Mouse (Mus musculus): ENCODE measurements at regions not wholly inside any gene's neighbourhood (a gene's known extent, or its start where the extent isn't known, plus 50 kb on each side); places are given as distances from the start of the nearest gene placed in this dataset.
A peak's percentile ranks its signal among the peaks of the same experiment; 100 is the strongest.

DNA sequence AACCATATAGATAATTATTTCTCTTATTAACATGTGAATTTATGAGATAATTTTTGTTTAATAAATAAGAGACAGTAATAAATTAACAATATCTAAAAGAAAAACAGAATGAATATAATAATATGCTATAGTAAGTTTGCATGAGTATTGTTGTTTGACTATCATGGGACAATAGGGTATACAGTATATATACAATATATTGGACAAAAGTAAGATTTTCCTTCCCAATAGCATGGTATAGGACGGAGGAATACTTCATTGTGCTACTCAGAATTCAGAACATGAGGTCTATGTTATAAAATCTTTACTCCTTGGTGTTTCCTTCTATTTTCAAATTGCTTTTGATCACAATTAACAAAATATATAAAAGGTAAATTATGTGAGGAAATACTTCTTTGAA lies 771.0 kb upstream of the Pcdh20 start:
- DNase-seq (ENCODE audit: low spot score in 2 of 2), result no peak

DNA sequence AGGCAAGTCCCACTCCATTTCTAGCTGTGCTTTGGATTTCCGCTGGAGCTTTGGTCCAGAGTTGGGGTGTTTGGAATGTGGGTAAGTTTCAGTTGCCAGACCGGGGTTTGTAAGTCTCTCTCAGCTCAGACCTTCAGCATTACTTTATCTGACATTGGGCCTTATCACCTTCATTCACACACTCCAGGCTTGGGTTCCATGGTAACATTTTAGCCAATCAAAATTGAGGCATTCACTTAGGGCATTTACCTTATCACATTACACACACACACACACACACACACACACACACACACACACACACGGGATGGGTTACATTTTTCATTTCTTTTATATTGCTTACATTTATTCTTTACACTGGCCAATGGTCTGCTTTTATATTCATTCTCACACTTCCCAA lies 765.3 kb upstream of the Pcdh20 start:
- DNase-seq (ENCODE audit: low spot score in 2 of 2), result no peak

DNA sequence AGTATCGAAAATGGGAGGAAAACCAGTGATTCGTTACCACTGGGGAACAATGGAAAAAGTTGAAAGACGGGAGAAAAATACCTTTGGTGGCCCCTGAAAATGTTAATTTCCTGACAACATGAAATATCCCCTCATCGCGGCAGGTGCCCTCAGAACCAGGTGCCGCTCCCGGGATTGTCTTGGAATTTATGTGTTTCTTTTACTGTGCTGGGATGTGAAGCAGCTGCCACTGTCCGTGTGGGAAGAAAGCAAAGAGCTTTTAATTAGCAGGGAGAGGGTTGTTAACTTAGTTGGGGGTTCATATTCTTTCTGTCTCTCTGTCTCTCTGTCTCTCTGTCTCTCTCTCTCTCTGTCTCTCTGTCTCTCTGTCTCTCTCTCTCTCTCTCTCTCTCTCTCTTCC lies 759.3 kb upstream of the Pcdh20 start:
- no peak for DNase-seq (ENCODE audit: low spot score in 2 of 2)

DNA sequence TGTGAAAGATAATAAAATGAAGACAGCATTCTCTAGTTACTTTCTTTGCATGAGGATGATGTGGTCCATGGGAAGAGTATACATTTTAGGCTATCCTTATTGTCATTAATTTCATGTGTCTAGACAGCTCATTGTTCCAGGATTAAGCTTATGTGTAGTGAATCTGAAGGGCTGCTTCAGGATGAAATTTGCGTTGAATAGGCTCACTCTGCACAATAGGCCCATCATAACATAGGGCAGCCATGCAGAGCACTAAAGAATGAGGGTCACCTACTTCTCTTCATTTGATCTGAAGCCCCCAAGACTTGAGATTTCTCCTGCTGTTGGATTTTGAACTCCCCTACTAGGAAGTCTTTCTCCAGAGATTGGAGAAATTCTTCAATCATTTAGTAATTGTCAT lies 746.2 kb upstream of the Pcdh20 start:
- no peak for DNase-seq (ENCODE audit: low spot score in 2 of 2)

DNA sequence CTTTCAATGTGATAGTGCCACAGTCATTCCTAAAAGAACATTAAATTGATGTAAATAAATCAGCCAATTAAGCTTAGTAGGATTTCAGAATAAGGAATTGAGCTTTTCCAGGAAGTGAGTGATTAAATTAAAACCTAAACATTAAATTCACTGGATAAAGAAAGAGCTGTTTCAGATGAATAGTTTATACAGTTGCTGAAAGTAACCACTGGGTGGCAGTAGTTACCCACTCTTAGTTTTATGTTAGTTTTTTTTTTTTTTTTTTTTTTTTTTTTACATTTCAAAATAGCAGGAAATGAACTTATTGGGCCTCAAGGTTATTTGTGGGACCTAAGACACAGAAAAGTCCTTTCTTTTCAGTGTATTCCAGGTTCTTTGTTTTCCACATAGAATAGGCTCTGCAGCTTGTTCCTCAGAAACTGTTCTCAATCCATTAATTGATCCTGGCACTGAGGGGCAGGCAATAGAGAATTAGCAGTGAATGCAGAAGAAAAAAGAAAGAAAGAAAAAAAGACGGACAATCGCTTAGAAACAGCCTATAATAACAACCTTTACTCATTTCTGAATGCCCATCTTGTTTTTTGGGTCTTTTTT lies 710.3 kb upstream of the Pcdh20 start:
- no peak for DNase-seq (ENCODE audit: low spot score in 2 of 2)

DNA sequence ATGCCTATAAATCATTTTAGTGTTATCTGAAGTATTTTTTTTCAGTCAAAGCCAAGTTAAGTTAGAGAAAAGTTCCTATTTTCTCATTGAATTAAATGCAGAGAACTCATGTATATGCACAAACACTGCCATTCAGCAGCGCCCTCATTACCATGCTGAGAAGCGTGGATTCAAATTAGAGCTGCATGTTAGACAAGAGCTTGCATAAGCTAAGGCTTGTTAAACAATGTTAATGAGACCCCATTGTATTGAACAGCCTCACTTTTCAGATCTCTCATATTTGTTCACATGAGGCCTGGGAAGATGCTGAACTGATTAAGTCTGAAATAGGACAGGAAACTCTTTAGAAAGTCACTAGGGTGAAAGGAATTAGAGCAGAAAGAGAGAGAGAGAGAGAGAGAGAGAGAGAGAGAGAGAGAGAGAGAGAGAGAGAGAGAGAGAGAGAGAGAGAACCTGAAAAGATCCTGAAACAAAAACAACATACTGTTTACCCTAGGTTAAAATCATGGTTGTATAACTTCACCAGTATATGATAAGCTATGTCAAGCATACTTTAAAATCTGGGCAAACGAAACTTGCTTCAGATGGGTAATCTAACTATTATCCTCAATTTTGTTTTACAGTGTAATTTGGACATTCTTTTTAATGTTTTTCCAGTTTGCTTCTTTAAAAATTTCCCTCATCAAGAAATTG lies 671.9 kb upstream of the Pcdh20 start:
- DNase-seq (ENCODE audit: low spot score in 2 of 2), result no peak

DNA sequence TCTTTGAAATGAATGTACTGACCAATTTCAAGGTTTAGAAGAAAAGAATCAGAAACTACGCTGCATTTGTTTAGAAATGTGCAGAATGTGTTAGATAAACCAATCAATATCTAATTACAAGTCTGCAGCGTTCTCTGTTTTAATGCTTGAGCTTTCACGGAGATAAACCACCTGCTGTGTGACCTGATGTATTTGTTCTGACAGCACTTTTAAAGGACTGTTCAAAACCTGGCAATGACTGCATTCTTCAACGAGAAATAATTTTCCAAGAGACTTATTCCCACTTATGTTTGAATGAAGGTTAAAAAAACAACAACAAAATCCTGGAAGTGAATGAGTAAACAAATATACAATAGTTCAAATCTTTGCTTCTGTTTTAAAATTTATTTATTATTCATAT lies 628.1 kb upstream of the Pcdh20 start:
- no peak for DNase-seq (ENCODE audit: low spot score in 2 of 2)

DNA sequence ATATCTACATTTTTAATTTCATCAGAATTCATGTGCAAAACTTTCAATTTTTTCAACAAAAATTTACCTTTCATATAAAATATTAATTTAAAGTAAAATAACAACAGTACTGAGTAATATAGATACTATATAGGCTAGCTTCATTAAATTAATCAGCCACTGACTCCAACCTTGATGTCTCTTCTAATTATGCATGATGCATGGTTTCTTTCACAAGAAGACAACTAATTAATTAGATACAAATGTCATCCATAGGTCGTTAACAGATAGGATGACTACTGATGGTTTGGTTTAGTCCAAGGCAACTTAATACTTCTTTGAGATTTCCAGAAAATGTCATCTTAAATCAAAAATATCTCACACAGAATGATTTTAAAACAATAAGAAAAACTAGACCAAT lies 618.5 kb upstream of the Pcdh20 start:
- DNase-seq (ENCODE audit: low spot score in 2 of 2), result no peak

DNA sequence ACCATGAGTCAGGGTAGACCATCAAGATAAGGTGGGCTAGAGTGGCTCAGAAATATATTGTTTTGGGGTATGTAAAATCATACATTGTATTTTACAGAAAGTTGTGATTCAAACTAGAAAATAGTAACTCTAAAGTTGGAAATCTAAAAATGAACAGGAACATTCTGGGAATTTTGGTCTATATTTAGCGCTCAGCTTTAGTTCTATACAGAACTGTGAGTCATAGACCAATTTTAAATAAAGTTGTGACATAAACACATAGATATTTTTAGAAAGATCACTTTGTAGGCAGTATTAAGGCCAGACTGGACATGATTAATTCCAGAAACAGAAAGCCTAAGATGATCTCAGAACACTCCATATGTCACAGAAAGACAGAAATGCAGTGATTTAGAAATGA lies 604.8 kb upstream of the Pcdh20 start:
- no peak for DNase-seq (ENCODE audit: low spot score in 2 of 2)

DNA sequence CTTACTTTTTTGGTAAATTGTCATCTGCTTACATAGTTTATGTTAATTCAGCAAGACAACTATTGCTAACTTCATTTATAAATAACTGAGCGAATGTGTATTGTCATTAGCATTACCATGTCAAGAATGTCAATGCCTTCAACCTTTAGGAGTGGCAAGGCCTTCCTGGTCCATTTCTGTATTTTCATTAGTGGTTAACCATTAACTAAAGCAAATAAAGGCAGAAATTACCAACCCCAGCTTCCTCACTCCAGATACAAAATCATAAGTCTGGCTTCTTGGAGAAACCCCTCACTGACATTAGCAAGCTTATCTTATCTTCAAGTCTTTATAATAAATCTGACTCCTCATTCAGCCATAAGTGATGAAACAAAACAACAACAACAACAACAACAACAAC lies 592.8 kb upstream of the Pcdh20 start:
- no peak for DNase-seq (ENCODE audit: low spot score in 2 of 2)

DNA sequence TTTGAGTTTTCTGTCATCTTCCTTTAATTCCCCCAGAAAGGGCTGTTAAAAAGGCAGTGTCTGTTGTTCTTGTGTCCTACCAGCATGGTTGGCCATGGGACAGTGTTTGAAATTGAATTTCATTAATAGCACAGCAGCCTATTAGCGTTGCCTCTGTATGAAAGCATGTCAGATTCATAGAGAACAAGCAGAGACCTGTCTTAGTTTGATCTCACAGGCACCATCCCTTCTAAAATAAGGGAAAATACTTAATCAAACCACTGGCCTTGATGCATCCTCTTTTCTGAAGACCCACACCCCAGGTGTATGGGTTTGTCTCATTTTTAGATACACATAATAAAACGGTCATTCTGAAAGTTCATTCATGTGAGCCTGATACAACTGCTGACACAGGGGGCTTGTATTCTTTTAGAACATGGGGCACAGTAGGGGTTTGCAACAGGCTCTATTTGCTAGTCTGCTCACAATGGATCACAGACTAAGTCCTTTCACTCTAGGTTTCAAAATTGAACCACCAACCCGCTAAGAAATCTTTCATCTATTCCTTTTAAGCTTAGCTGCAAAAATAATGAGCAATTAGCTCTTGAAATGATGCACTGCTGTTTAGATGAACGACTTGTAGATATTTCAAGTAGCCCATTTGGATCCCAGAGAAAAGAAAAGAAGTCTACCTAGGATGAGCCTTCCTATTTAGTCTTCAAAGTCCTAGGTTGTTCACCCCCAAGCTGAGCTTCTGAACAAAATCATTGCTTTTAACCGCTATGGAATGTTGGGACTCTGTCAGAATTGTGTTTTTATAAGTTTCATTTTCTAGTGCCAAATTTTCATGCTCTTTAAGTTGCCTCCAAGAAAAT lies 591.6 kb upstream of the Pcdh20 start:
- DNase-seq (ENCODE audit: low spot score in 2 of 2), result no peak

DNA sequence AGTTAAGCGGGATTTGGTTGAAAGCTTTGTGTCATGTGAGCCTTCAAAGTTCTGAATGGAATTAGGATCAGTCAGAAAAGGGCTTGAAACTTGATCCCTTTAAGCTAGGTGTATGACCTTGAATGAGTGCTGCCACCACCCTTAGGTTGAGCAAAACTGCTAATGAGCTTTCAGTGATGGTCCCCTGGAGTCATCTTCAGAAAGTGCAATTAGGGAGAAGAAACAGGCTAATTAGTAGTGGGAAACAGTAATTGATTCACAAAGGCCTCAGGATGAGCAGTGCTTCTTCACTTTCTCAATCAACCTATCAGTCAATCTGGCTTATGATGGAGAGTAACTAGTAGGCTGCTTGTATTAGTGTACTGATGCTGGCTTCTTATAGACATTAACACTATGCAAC lies 590.1 kb upstream of the Pcdh20 start:
- no peak for DNase-seq (ENCODE audit: low spot score in 2 of 2)

DNA sequence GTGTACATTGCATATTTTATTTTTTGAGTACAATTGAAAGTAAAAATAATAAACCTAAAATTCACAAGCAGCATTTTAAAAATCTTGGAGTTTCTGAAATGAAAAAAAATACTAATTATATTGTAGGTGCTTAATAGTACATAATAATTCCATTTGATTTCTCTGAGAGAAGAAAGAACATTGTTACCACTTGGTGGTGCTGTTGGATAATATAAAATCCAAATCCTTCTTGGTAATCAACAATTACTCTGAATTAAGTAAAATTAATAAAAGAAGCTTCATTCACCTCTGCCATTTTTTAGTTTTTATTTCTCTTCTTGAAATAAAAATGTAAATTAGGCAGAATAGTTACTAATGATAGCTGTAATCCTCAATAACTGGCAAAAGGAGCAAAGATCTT lies 563.2 kb upstream of the Pcdh20 start:
- no peak for DNase-seq (ENCODE audit: low spot score in 2 of 2)

DNA sequence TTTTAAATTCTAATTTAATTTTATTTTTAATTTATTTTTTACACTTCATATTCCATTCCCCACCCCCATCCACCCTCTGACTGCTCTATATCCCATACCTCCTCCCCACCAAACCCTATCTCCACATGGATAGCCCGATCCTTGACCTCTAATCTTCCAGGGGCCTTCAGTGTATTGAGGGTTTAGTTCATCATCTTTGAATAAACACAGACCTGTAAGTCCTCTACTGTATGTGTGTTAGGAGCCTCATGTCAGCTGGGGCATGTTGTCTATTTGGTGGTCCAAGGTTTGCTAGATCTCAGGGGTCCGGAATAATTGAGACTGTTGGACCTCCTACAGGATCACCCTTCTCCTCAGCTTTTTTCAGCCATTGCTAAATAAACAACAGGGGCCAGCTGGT lies 540.2 kb upstream of the Pcdh20 start:
- no peak for DNase-seq (ENCODE audit: low spot score in 2 of 2)

DNA sequence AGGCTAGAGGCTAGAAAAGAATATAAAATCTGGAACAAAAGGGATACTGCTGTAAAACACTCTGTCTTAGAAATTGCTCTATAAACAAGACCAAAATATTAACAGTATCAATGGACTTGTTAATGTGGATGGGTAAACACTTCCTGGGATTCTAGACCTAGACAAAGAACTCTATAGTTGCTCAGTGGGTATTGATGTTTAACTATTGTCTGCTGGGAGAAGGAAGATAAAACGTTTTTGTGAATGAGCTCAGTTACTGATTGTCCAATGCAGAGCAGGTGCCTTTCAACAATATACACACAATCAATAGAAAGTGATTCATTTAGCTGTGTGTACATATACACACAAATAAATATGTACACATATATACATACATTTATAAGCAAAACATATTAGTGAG lies 538.5 kb upstream of the Pcdh20 start:
- DNase-seq (ENCODE audit: low spot score in 2 of 2), result no peak

DNA sequence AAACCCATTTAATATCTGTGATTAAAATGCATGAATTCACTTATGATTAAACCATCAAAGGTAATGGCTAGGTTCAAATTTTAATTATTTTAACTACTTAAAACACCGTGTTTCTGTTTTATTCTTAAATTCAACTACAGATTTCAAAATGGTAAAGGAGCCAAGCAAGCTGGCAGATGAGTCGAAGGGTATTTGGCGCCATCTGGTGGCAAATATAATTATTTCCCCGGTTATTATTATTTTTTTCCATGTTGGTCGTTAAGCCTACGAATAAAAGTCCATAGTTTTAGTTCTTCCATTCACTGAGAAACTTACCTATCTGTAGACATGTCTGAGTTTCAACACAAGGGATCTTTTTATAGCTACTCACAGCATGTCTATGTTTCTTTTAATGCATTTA lies 510.7 kb upstream of the Pcdh20 start:
- DNase-seq (ENCODE audit: low spot score in 2 of 2), result no peak

DNA sequence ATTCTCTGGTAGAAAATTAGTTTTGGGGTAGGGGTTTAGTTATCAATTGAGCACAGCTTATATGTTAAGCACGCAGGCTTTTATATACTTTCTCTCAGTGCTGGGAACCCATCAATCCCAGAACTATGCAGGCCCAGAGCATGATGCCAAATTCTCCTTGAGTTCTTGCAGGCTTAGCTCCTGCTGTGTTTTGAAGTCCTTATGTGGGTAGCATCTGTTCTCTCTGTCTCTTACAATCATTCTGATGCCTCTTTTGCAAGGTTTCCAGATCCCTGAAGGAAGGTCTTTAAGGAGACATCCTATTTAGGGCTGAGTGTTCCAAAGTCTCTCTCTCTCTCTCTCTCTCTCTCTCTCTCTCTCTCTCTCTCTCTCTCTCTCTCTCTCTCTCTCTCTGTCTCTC lies 504.8 kb upstream of the Pcdh20 start:
- peak in 1 of 2 experiments; percentile 11 for DNase-seq (ENCODE audit: low spot score in 2 of 2)

DNA sequence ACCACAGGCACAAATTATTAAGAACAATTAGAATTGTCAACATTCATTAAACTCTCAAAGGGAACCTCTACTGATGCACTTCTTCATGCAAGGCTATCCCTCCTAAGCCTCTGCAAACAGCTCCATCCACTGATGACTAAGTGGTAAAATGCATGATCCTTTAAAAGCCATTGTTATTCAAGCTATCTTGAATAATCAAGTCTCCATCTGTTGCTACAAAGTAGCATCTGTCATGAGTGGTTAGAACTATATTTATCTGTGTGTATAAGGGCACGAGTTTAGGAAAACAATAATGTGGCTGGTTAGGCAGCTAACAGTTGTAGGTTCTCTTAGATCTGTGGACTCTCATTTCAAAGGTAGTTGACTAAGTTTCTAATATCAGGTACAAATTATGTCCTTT lies 463.4 kb upstream of the Pcdh20 start:
- no peak for DNase-seq (ENCODE audit: low spot score in 2 of 2)

Data from left cerebral cortex, adult 8-10 months (tissue).